Mouse (Mus musculus): ENCODE data around the gene Cfb. TPM values are rescaled to one million over a fixed set of nuclear protein-coding genes. Genes with fewer than 3 reads are reported as not detected.

Cfb gene
- total and polyA plus RNA-seq, 3 experiments = 0.19 to 3.1 TPM; not detected in 1

GRCm38 (mm10) chr17:34807176-34807575, 55.1 kb downstream of the Cfb start:
- Histone ChIP-seq H3K79me2 (ENCODE audit: control insufficient read depth, insufficient read depth, low read length, poor library complexity) (no peaks in the 10 kb centered on the region), H3K27ac (ENCODE audit: control insufficient read depth, low read depth, low read length) (no peak overlapping the region), H3K27me3 (ENCODE audit: control insufficient read depth in 1 of 2, insufficient read depth in 2 of 2, low read length in 2 of 2) (no peaks in the 10 kb centered on the region), H3K9ac (ENCODE audit: control insufficient read depth, low read depth, low read length, poor library complexity, severe bottlenecking) (no peak overlapping the region), H3K4me3 (ENCODE audit: control insufficient read depth in 1 of 2, insufficient read depth in 1 of 2, low read depth in 2 of 2, low read length in 2 of 2) (no peak overlapping the region), H3K36me3 (ENCODE audit: control insufficient read depth in 1 of 2, insufficient read depth in 2 of 2, low read length in 2 of 2) (no peaks in the 10 kb centered on the region), H3K9me3 (replicated peaks; ENCODE audit: insufficient read depth, low read length) (no peaks in the 10 kb centered on the region), H3K4me1 (ENCODE audit: control insufficient read depth in 1 of 2, insufficient read depth in 2 of 2, low read length in 2 of 2) (no peaks in the 10 kb centered on the region)
- DNase-seq (ENCODE audit: low read depth, low spot score) = no peak
- TF ChIP-seq CHD1 (IDR thresholded peaks at IDR 0.05; ENCODE audit: low read depth, low read length) (no peak), MXI1 (IDR thresholded peaks at IDR 0.05; ENCODE audit: low read depth, low read length) (no peak), NELFE (IDR thresholded peaks at IDR 0.05; ENCODE audit: low read depth, low read length) (no peak), MEF2A (IDR thresholded peaks at IDR 0.05; ENCODE audit: extremely low read depth, insufficient replicate concordance, low read depth, low read length, poor library complexity, severe bottlenecking) (no peak), ZMIZ1 (IDR thresholded peaks at IDR 0.05; ENCODE audit: low read depth, low read length) (no peak), ZC3H11A (IDR thresholded peaks at IDR 0.05; ENCODE audit: low read depth, low read length) (no peak), BHLHE40 (IDR thresholded peaks at IDR 0.05; ENCODE audit: borderline replicate concordance, low read depth, low read length) (no peak), MAZ (IDR thresholded peaks at IDR 0.05; ENCODE audit: low read depth, low read length) (no peak)

Other genes starting within 250 kb of the Cfb start
Only the 30 nearest of the 36 such genes appear.
- 4.4 and 7.0 TPM in 2 replicates for gene Fkbpl, start 217.8 kb downstream of the Cfb start, total RNA-seq (2012; rRNA removed)
- gene Fkbpl, start 217.8 kb downstream of the Cfb start, polyA plus RNA-seq (2012; ENCODE audit: insufficient read depth in 1 of 2, insufficient read length in 2 of 2, low read depth in 1 of 2, low replicate concordance in 2 of 2, missing spikeins in 1 of 2) = 1 to 10 TPM in 1 of 2 experiments, not detected in 1; 6.4 TPM
- gene Atf6b, start 215.4 kb downstream of the Cfb start, total RNA-seq (2012; rRNA removed) = 39.6 and 45.3 TPM in 2 replicates
- 100 to 1,000 TPM in 1 of 2 experiments, not detected in 1; 101 TPM for gene Atf6b, start 215.4 kb downstream of the Cfb start, polyA plus RNA-seq (2012; ENCODE audit: insufficient read depth in 1 of 2, insufficient read length in 2 of 2, low read depth in 1 of 2, low replicate concordance in 2 of 2, missing spikeins in 1 of 2)
- 0.16 and 0.27 TPM in 2 replicates for gene Tnxb, start 192.0 kb downstream of the Cfb start, total RNA-seq (2012; rRNA removed)
- under 1 TPM in 1 of 2 experiments, not detected in 1; 0.28 TPM for gene Tnxb, start 192.0 kb downstream of the Cfb start, polyA plus RNA-seq (2012; ENCODE audit: insufficient read depth in 1 of 2, insufficient read length in 2 of 2, low read depth in 1 of 2, low replicate concordance in 2 of 2, missing spikeins in 1 of 2)
- 0.08 TPM in 1 of 2 replicates, not detected in the other for gene C4b, start 118.6 kb downstream of the Cfb start, total RNA-seq (2012; rRNA removed)
- gene C4b, start 118.6 kb downstream of the Cfb start, polyA plus RNA-seq (2012; ENCODE audit: insufficient read depth in 1 of 2, insufficient read length in 2 of 2, low read depth in 1 of 2, low replicate concordance in 2 of 2, missing spikeins in 1 of 2) = under 1 TPM in 1 of 2 experiments, not detected in 1; 0.24 TPM
- not detected in 2 replicates for gene Cyp21a1, start 58.0 kb downstream of the Cfb start, total RNA-seq (2012; rRNA removed)
- gene Cyp21a1, start 58.0 kb downstream of the Cfb start, polyA plus RNA-seq (2012; ENCODE audit: insufficient read depth in 1 of 2, insufficient read length in 2 of 2, low read depth in 1 of 2, low replicate concordance in 2 of 2, missing spikeins in 1 of 2) = not detected
- 33.6 and 43.3 TPM in 2 replicates for gene Stk19, start 25.6 kb downstream of the Cfb start, total RNA-seq (2012; rRNA removed)
- 10 to 100 TPM in 1 of 2 experiments, not detected in 1; 56.5 TPM for gene Stk19, start 25.6 kb downstream of the Cfb start, polyA plus RNA-seq (2012; ENCODE audit: insufficient read depth in 1 of 2, insufficient read length in 2 of 2, low read depth in 1 of 2, low replicate concordance in 2 of 2, missing spikeins in 1 of 2)
- 15.2 and 18.0 TPM in 2 replicates for gene Dxo, start 25.5 kb downstream of the Cfb start, total RNA-seq (2012; rRNA removed)
- gene Dxo, start 25.5 kb downstream of the Cfb start, polyA plus RNA-seq (2012; ENCODE audit: insufficient read depth in 1 of 2, insufficient read length in 2 of 2, low read depth in 1 of 2, low replicate concordance in 2 of 2, missing spikeins in 1 of 2) = 10 to 100 TPM in 1 of 2 experiments, not detected in 1; 39.7 TPM
- 29.6 and 34.9 TPM in 2 replicates for gene Skiv2l, start 12.3 kb downstream of the Cfb start, total RNA-seq (2012; rRNA removed)
- 10 to 100 TPM in 1 of 2 experiments, not detected in 1; 47.0 TPM for gene Skiv2l, start 12.3 kb downstream of the Cfb start, polyA plus RNA-seq (2012; ENCODE audit: insufficient read depth in 1 of 2, insufficient read length in 2 of 2, low read depth in 1 of 2, low replicate concordance in 2 of 2, missing spikeins in 1 of 2)
- 58.8 and 67.6 TPM in 2 replicates for gene Nelfe, start 12.1 kb downstream of the Cfb start, total RNA-seq (2012; rRNA removed)
- 100 to 1,000 TPM in 1 of 2 experiments, not detected in 1; 192 TPM for gene Nelfe, start 12.1 kb downstream of the Cfb start, polyA plus RNA-seq (2012; ENCODE audit: insufficient read depth in 1 of 2, insufficient read length in 2 of 2, low read depth in 1 of 2, low replicate concordance in 2 of 2, missing spikeins in 1 of 2)
- 6.6 and 7.6 TPM in 2 replicates for gene Zbtb12, start 17.0 kb upstream of the Cfb start, total RNA-seq (2012; rRNA removed)
- gene Zbtb12, start 17.0 kb upstream of the Cfb start, polyA plus RNA-seq (2012; ENCODE audit: insufficient read depth in 1 of 2, insufficient read length in 2 of 2, low read depth in 1 of 2, low replicate concordance in 2 of 2, missing spikeins in 1 of 2) = 10 to 100 TPM in 1 of 2 experiments, not detected in 1; 24.3 TPM
- not detected in 2 replicates for gene Gm20547, start 19.5 kb upstream of the Cfb start, total RNA-seq (2012; rRNA removed)
- under 1 TPM in 1 of 2 experiments, not detected in 1; 0.03 TPM for gene Gm20547, start 19.5 kb upstream of the Cfb start, polyA plus RNA-seq (2012; ENCODE audit: insufficient read depth in 1 of 2, insufficient read length in 2 of 2, low read depth in 1 of 2, low replicate concordance in 2 of 2, missing spikeins in 1 of 2)
- gene C2, start 35.7 kb upstream of the Cfb start, total RNA-seq (2012; rRNA removed) = 1.6 and 2.2 TPM in 2 replicates
- 1 to 10 TPM in 1 of 2 experiments, not detected in 1; 9.4 TPM for gene C2, start 35.7 kb upstream of the Cfb start, polyA plus RNA-seq (2012; ENCODE audit: insufficient read depth in 1 of 2, insufficient read length in 2 of 2, low read depth in 1 of 2, low replicate concordance in 2 of 2, missing spikeins in 1 of 2)
- gene Ehmt2, start 36.0 kb upstream of the Cfb start, total RNA-seq (2012; rRNA removed) = 66.6 and 67.4 TPM in 2 replicates
- gene Ehmt2, start 36.0 kb upstream of the Cfb start, polyA plus RNA-seq (2012; ENCODE audit: insufficient read depth in 1 of 2, insufficient read length in 2 of 2, low read depth in 1 of 2, low replicate concordance in 2 of 2, missing spikeins in 1 of 2) = 100 to 1,000 TPM in 1 of 2 experiments, not detected in 1; 113 TPM
- 0.12 TPM in 1 of 2 replicates, not detected in the other for gene Slc44a4, start 51.9 kb upstream of the Cfb start, total RNA-seq (2012; rRNA removed)
- gene Slc44a4, start 51.9 kb upstream of the Cfb start, polyA plus RNA-seq (2012; ENCODE audit: insufficient read depth in 1 of 2, insufficient read length in 2 of 2, low read depth in 1 of 2, low replicate concordance in 2 of 2, missing spikeins in 1 of 2) = under 1 TPM in 1 of 2 experiments, not detected in 1; 0.06 TPM
- gene Neu1, start 68.7 kb upstream of the Cfb start, total RNA-seq (2012; rRNA removed) = 6.5 and 7.0 TPM in 2 replicates
- 1 to 10 TPM in 1 of 2 experiments, not detected in 1; 7.9 TPM for gene Neu1, start 68.7 kb upstream of the Cfb start, polyA plus RNA-seq (2012; ENCODE audit: insufficient read depth in 1 of 2, insufficient read length in 2 of 2, low read depth in 1 of 2, low replicate concordance in 2 of 2, missing spikeins in 1 of 2)
- gene Hspa1b, start 96.7 kb upstream of the Cfb start, total RNA-seq (2012; rRNA removed) = 0.04 TPM in 1 of 2 replicates, not detected in the other
- not detected for gene Hspa1b, start 96.7 kb upstream of the Cfb start, polyA plus RNA-seq (2012; ENCODE audit: insufficient read depth in 1 of 2, insufficient read length in 2 of 2, low read depth in 1 of 2, low replicate concordance in 2 of 2, missing spikeins in 1 of 2)
- gene Gm20481, start 107.4 kb upstream of the Cfb start, total RNA-seq (2012; rRNA removed) = not detected in 2 replicates
- not detected for gene Gm20481, start 107.4 kb upstream of the Cfb start, polyA plus RNA-seq (2012; ENCODE audit: insufficient read depth in 1 of 2, insufficient read length in 2 of 2, low read depth in 1 of 2, low replicate concordance in 2 of 2, missing spikeins in 1 of 2)
- 0.07 TPM in 1 of 2 replicates, not detected in the other for gene Hspa1a, start 109.6 kb upstream of the Cfb start, total RNA-seq (2012; rRNA removed)
- gene Hspa1a, start 109.6 kb upstream of the Cfb start, polyA plus RNA-seq (2012; ENCODE audit: insufficient read depth in 1 of 2, insufficient read length in 2 of 2, low read depth in 1 of 2, low replicate concordance in 2 of 2, missing spikeins in 1 of 2) = not detected
- 0.07 and 0.15 TPM in 2 replicates for gene Hspa1l, start 110.2 kb upstream of the Cfb start, total RNA-seq (2012; rRNA removed)
- gene Hspa1l, start 110.2 kb upstream of the Cfb start, polyA plus RNA-seq (2012; ENCODE audit: insufficient read depth in 1 of 2, insufficient read length in 2 of 2, low read depth in 1 of 2, low replicate concordance in 2 of 2, missing spikeins in 1 of 2) = 1 to 10 TPM in 1 of 2 experiments, not detected in 1; 1.6 TPM
- gene Lsm2, start 119.3 kb upstream of the Cfb start, total RNA-seq (2012; rRNA removed) = 50.6 and 57.9 TPM in 2 replicates
- 100 to 1,000 TPM in 1 of 2 experiments, not detected in 1; 180 TPM for gene Lsm2, start 119.3 kb upstream of the Cfb start, polyA plus RNA-seq (2012; ENCODE audit: insufficient read depth in 1 of 2, insufficient read length in 2 of 2, low read depth in 1 of 2, low replicate concordance in 2 of 2, missing spikeins in 1 of 2)
- gene Vars, start 138.5 kb upstream of the Cfb start, total RNA-seq (2012; rRNA removed) = 149 and 158 TPM in 2 replicates
- gene Vars, start 138.5 kb upstream of the Cfb start, polyA plus RNA-seq (2012; ENCODE audit: insufficient read depth in 1 of 2, insufficient read length in 2 of 2, low read depth in 1 of 2, low replicate concordance in 2 of 2, missing spikeins in 1 of 2) = 100 to 1,000 TPM in 1 of 2 experiments, not detected in 1; 251 TPM
- gene Vwa7, start 154.1 kb upstream of the Cfb start, total RNA-seq (2012; rRNA removed) = 9.7 and 10.4 TPM in 2 replicates
- gene Vwa7, start 154.1 kb upstream of the Cfb start, polyA plus RNA-seq (2012; ENCODE audit: insufficient read depth in 1 of 2, insufficient read length in 2 of 2, low read depth in 1 of 2, low replicate concordance in 2 of 2, missing spikeins in 1 of 2) = 1 to 10 TPM in 1 of 2 experiments, not detected in 1; 9.8 TPM
- 161 and 164 TPM in 2 replicates for gene Sapcd1, start 165.5 kb upstream of the Cfb start, total RNA-seq (2012; rRNA removed)
- 100 to 1,000 TPM in 1 of 2 experiments, not detected in 1; 124 TPM for gene Sapcd1, start 165.5 kb upstream of the Cfb start, polyA plus RNA-seq (2012; ENCODE audit: insufficient read depth in 1 of 2, insufficient read length in 2 of 2, low read depth in 1 of 2, low replicate concordance in 2 of 2, missing spikeins in 1 of 2)
- gene Msh5, start 184.2 kb upstream of the Cfb start, total RNA-seq (2012; rRNA removed) = 17.9 and 26.3 TPM in 2 replicates
- 10 to 100 TPM in 1 of 2 experiments, not detected in 1; 29.0 TPM for gene Msh5, start 184.2 kb upstream of the Cfb start, polyA plus RNA-seq (2012; ENCODE audit: insufficient read depth in 1 of 2, insufficient read length in 2 of 2, low read depth in 1 of 2, low replicate concordance in 2 of 2, missing spikeins in 1 of 2)
- 285 and 333 TPM in 2 replicates for gene Clic1, start 187.4 kb upstream of the Cfb start, total RNA-seq (2012; rRNA removed)
- gene Clic1, start 187.4 kb upstream of the Cfb start, polyA plus RNA-seq (2012; ENCODE audit: insufficient read depth in 1 of 2, insufficient read length in 2 of 2, low read depth in 1 of 2, low replicate concordance in 2 of 2, missing spikeins in 1 of 2) = 100 to 1,000 TPM; 309 to 335 TPM
- gene Ddah2, start 196.5 kb upstream of the Cfb start, total RNA-seq (2012; rRNA removed) = 9.9 and 11.1 TPM in 2 replicates
- gene Ddah2, start 196.5 kb upstream of the Cfb start, polyA plus RNA-seq (2012; ENCODE audit: insufficient read depth in 1 of 2, insufficient read length in 2 of 2, low read depth in 1 of 2, low replicate concordance in 2 of 2, missing spikeins in 1 of 2) = 1 to 10 TPM in 1 of 2 experiments, not detected in 1; 8.6 TPM
- not detected in 2 replicates for gene Ly6g6c, start 202.9 kb upstream of the Cfb start, total RNA-seq (2012; rRNA removed)
- under 1 TPM in 1 of 2 experiments, not detected in 1; 0.24 TPM for gene Ly6g6c, start 202.9 kb upstream of the Cfb start, polyA plus RNA-seq (2012; ENCODE audit: insufficient read depth in 1 of 2, insufficient read length in 2 of 2, low read depth in 1 of 2, low replicate concordance in 2 of 2, missing spikeins in 1 of 2)
- not detected in 2 replicates for gene Mpig6b, start 203.7 kb upstream of the Cfb start, total RNA-seq (2012; rRNA removed)
- not detected for gene Mpig6b, start 203.7 kb upstream of the Cfb start, polyA plus RNA-seq (2012; ENCODE audit: insufficient read depth in 1 of 2, insufficient read length in 2 of 2, low read depth in 1 of 2, low replicate concordance in 2 of 2, missing spikeins in 1 of 2)
- gene Ly6g6e, start 214.4 kb upstream of the Cfb start, total RNA-seq (2012; rRNA removed) = 0.23 TPM in 1 of 2 replicates, not detected in the other
- not detected for gene Ly6g6e, start 214.4 kb upstream of the Cfb start, polyA plus RNA-seq (2012; ENCODE audit: insufficient read depth in 1 of 2, insufficient read length in 2 of 2, low read depth in 1 of 2, low replicate concordance in 2 of 2, missing spikeins in 1 of 2)
- gene Ly6g6d, start 215.5 kb upstream of the Cfb start, total RNA-seq (2012; rRNA removed) = 2.1 and 5.5 TPM in 2 replicates
- 1 to 10 TPM in 1 of 2 experiments, not detected in 1; 4.4 TPM for gene Ly6g6d, start 215.5 kb upstream of the Cfb start, polyA plus RNA-seq (2012; ENCODE audit: insufficient read depth in 1 of 2, insufficient read length in 2 of 2, low read depth in 1 of 2, low replicate concordance in 2 of 2, missing spikeins in 1 of 2)

Measured in MEL (cell line).